Mouse (Mus musculus): ENCODE measurements around the gene Dph5.

DNA sequence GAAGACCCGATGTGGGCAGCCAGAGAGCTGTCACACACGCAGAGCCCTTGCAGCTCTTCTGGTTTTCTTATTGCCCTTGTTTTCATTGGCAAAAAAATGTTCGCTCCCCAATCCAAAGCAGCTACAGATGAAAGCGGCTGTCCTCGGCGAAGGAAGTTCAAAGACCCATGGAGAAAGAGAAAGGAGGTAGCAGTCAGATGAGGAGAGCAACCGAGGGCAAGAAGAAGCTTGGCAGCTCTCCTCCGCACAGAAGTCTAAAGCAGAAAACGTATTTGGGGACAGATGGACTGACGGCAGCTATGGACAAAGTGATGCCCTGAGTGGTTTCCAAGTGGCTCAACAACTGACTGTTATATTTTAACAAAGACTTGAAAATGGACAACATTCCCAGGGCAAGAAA is 32.1 kb upstream of the Dph5 start:
- TF ChIP-seq CTCF (IDR thresholded peaks at IDR 0.05; ENCODE audit: control insufficient read depth, insufficient read depth, insufficient read length) (no peak), MAX (IDR thresholded peaks at IDR 0.05) (no peak), USF1 (IDR thresholded peaks at IDR 0.05; ENCODE audit: low read depth) (no peak), MYOG (IDR thresholded peaks at IDR 0.05; ENCODE audit: control insufficient read depth, extremely low read depth, insufficient read length) (no peak), MYOD1 (IDR thresholded peaks at IDR 0.05; ENCODE audit: control insufficient read depth, insufficient read length, low read depth) (no peak), CEBPB (IDR thresholded peaks at IDR 0.05; ENCODE audit: low read depth) (no peak), FOSL1 (IDR thresholded peaks at IDR 0.05; ENCODE audit: insufficient read depth, low read length, poor library complexity, severe bottlenecking) (no peak)

Measured in C2C12 (cell line).